Mouse (Mus musculus): ENCODE measurements around the gene Prr19.

DNA sequence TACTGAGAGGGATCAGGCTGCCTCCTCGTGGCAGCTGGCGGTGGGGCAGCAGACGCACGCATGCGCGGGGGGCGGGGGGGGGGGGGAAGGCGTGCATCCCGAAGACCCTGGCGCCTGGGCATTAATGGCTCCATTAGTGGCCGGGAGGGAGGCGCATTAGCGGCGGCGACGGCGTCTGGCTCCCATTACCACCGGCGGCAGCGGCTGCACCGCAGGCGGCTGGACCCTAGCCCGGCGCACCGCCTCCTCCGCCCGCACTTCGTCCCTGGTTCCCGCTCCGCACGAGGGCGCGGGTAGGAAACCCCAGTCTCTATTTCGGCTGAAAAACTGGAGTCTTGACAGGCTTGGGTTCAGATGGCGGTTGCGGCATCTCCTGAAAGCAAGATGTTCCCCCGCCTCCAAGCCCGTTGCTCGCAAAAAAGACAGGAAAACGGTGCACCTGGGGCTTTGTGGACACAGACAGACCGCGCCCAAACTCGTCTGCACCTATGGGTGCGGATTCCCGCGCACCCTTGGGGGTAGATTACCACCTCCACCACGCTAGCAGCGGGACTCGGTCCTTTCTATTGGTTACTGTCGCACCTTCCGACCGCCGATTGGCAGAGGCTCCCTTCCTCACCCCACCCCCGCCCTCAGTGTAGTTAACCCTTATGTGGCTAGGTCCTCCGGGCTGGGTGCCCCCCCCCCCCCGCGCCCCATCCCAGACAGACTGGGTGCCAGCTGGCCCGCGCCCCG, 22.7 kb upstream of the Prr19 start:
- peak; percentile 59 for TF ChIP-seq CTCF (IDR thresholded peaks at IDR 0.05; ENCODE audit: low read depth, low read length)
- TF ChIP-seq POLR2A (IDR thresholded peaks at IDR 0.05; ENCODE audit: insufficient read depth, low read length): no peak
- peak; percentile 28; the same call in 1 of the 2 replicates for TF ChIP-seq EP300 (IDR thresholded peaks at IDR 0.05; ENCODE audit: insufficient read depth, low read depth, low read length)

Data from ES-Bruce4 (cell line).